Mouse (Mus musculus): ENCODE data around the gene Eml6. TPM values are rescaled to one million over a fixed set of nuclear protein-coding genes. Genes with fewer than 3 reads are reported as not detected.

The Eml6 gene
- polyA plus RNA-seq, 1 experiment, result 1.1 TPM

DNA sequence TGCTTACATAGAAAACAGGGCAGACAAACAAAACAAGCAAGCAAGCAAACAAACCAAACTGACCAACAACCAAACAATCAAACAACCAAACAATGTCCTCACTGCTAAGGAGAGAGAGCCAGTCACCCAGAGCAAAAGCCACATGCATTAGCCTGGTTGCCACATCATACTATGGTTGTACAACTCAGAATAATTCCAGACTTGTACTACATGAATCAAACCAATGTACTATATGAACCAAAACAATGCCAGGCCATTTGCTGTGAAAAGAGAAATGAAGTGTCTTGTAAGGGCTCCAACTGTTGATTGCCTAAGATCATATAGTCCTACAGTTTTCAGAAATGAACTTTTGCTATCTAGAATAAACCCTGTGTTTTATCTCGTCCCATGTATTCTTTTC, 237.3 kb downstream of the Eml6 start:
- Histone ChIP-seq H3K27me3 (ENCODE audit: control insufficient read depth, insufficient read depth, low read length) (no peaks in the 10 kb centered on the region), H3K27ac (ENCODE audit: control insufficient read depth, insufficient read depth, low read length) (no peak overlapping the region), H3K4me1 (replicated peaks; ENCODE audit: control insufficient read depth, insufficient read depth, low read length) (no peaks in the 10 kb centered on the region), H3K36me3 (ENCODE audit: control insufficient read depth, insufficient read depth, low read length) (no peaks in the 10 kb centered on the region), H3K4me3 (ENCODE audit: control insufficient read depth, insufficient read depth, low read length) (no peak overlapping the region)
- TF ChIP-seq POLR2A (IDR thresholded peaks at IDR 0.05; ENCODE audit: control insufficient read depth, extremely low read depth, insufficient read depth, low read length, poor library complexity), result no peak
- TF ChIP-seq CTCF (IDR thresholded peaks at IDR 0.05; ENCODE audit: borderline replicate concordance, control insufficient read depth, extremely low read depth, insufficient read depth, low read length, poor library complexity), result no peak
- DNase-seq, result no peak
- WGBS, result 89% methylated on average over 1 of the region's 1 CpGs

DNA sequence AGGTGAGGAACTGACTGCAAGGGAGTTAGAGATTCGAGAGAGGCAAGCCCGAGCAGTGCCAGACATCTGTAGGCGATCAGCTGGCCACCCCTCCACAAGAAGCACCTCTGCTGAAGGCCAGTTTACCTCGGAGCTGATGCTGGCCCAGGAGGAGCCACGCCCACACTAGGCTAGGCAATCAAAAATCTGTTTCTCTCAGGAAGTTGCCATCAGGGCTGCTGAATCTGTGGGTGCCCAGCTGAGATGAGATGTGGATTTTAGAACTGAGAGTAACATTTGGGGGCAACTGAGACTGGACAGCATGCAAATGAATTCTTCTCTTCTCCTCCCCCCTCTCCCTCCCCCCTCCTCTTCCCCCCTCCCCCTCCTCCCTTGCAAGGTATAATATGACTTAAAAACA, 238.4 kb downstream of the Eml6 start:
- Histone ChIP-seq H3K27ac (ENCODE audit: control insufficient read depth, insufficient read depth, low read length) (no peak overlapping the region), H3K4me1 (replicated peaks; ENCODE audit: control insufficient read depth, insufficient read depth, low read length) (no peaks in the 10 kb centered on the region), H3K27me3 (ENCODE audit: control insufficient read depth, insufficient read depth, low read length) (no peaks in the 10 kb centered on the region), H3K36me3 (ENCODE audit: control insufficient read depth, insufficient read depth, low read length) (no peaks in the 10 kb centered on the region), H3K4me3 (ENCODE audit: control insufficient read depth, insufficient read depth, low read length) (no peak overlapping the region)
- no peak for DNase-seq
- TF ChIP-seq POLR2A (IDR thresholded peaks at IDR 0.05; ENCODE audit: control insufficient read depth, extremely low read depth, insufficient read depth, low read length, poor library complexity) (no peak), CTCF (IDR thresholded peaks at IDR 0.05; ENCODE audit: borderline replicate concordance, control insufficient read depth, extremely low read depth, insufficient read depth, low read length, poor library complexity) (no peak)
- 41% methylated on average over 5 of the region's 5 CpGs for WGBS

DNA sequence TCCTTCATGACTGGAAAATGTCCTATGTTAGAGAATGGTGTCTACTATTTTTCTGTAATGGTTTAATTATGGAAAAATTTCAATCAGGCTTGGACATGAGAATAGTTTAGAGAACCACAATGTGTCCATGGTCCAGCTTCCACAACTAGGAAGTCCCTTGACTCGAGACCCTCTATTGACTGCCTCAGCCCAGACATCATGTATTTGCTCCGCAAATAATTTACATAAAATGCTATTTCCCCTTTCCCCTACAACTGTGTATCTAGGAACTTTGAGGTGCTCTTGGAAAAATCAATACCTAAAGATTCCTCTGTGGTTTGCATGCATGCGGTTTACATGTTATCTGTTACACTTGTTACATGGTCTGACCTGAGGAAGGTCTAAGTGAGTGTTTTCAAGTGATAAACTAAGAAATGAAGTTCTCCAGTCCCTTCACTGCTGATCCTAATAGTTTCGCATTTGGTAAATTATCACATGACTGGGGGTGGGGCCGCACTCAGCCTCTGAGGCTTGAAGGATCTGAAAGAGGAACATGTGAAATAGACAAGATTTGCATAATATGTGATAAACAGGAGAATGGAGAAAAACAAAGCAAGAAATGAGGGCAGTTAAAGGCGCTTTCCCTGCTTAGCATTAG, 239.1 kb downstream of the Eml6 start:
- H3K27ac ChIP-seq (ENCODE audit: control insufficient read depth, insufficient read depth, low read length), result no peak overlapping the region
- DNase-seq, result no peak
- H3K36me3 ChIP-seq (ENCODE audit: control insufficient read depth, insufficient read depth, low read length), result no peaks in the 10 kb centered on the region
- no peak overlapping the region for H3K4me3 ChIP-seq (ENCODE audit: control insufficient read depth, insufficient read depth, low read length)
- 87% methylated on average over 6 of the region's 6 CpGs for WGBS
- no peaks in the 10 kb centered on the region for H3K4me1 ChIP-seq (replicated peaks; ENCODE audit: control insufficient read depth, insufficient read depth, low read length)
- H3K27me3 ChIP-seq (ENCODE audit: control insufficient read depth, insufficient read depth, low read length), result no peaks in the 10 kb centered on the region
- TF ChIP-seq POLR2A (IDR thresholded peaks at IDR 0.05; ENCODE audit: control insufficient read depth, extremely low read depth, insufficient read depth, low read length, poor library complexity), result no peak
- no peak for TF ChIP-seq CTCF (IDR thresholded peaks at IDR 0.05; ENCODE audit: borderline replicate concordance, control insufficient read depth, extremely low read depth, insufficient read depth, low read length, poor library complexity)

DNA sequence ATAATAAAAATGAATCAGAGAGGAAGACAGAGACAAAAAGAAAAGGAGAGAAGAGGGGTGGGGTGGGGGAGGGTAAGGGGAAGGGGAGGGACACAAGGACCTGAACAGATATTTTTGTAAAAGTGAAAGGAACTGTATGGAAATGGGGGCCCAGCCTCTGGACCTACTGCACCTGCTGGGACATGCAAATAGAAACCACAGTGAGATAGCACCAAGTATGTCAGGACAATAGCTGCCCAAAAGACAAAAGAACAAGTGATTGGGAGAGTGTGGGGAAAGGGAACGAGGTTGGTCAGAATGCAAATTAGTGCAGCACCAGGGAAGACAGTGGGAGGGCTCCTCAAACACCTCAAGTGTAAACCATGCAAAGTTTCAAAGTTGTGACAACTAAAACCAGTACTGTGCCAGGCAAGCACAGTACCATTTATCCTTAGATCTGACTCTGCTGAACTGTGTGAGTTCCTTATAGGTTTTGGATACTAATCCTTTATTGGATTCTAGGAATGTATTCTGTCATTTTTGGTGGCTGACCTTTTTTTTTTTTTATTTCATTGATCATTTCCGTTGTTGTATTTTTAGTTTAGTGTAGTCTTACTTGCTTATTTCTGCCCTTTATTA, 246.3 kb downstream of the Eml6 start:
- H3K27me3 ChIP-seq (ENCODE audit: control insufficient read depth, insufficient read depth, low read length), result no peaks in the 10 kb centered on the region
- H3K27ac ChIP-seq (ENCODE audit: control insufficient read depth, insufficient read depth, low read length), result no peak overlapping the region
- H3K36me3 ChIP-seq (ENCODE audit: control insufficient read depth, insufficient read depth, low read length), result no peaks in the 10 kb centered on the region
- no peak for TF ChIP-seq CTCF (IDR thresholded peaks at IDR 0.05; ENCODE audit: borderline replicate concordance, control insufficient read depth, extremely low read depth, insufficient read depth, low read length, poor library complexity)
- no peak for TF ChIP-seq POLR2A (IDR thresholded peaks at IDR 0.05; ENCODE audit: control insufficient read depth, extremely low read depth, insufficient read depth, low read length, poor library complexity)
- H3K4me1 ChIP-seq (replicated peaks; ENCODE audit: control insufficient read depth, insufficient read depth, low read length), result no peaks in the 10 kb centered on the region
- no peak overlapping the region for H3K4me3 ChIP-seq (ENCODE audit: control insufficient read depth, insufficient read depth, low read length)
- DNase-seq, result no peak
- 75% methylated on average over 2 of the region's 2 CpGs for WGBS

DNA sequence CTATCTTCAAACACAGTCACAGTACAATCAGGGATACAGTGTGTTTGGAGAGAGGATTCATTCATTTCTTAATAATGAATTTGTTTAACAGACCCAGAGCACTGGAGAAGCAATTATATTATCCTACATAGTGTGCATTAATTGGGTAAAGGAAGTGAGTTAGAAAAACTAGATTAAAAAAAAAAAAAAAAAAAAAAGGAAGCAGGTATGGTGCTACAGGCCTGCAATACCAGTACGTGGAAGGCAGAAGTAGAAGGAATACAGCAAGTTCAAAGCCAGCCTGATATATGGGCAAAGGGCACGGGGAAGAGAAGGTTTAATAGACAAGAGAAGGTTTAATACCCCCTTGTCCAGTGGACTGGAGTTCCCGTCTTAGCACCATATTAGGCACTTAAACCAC, 246.9 kb downstream of the Eml6 start:
- Histone ChIP-seq H3K4me1 (replicated peaks; ENCODE audit: control insufficient read depth, insufficient read depth, low read length) (no peaks in the 10 kb centered on the region), H3K27me3 (ENCODE audit: control insufficient read depth, insufficient read depth, low read length) (no peaks in the 10 kb centered on the region), H3K36me3 (ENCODE audit: control insufficient read depth, insufficient read depth, low read length) (no peaks in the 10 kb centered on the region), H3K27ac (ENCODE audit: control insufficient read depth, insufficient read depth, low read length) (no peak overlapping the region), H3K4me3 (ENCODE audit: control insufficient read depth, insufficient read depth, low read length) (no peak overlapping the region)
- WGBS, result 71% methylated on average over 3 of the region's 3 CpGs
- DNase-seq, result no peak
- TF ChIP-seq POLR2A (IDR thresholded peaks at IDR 0.05; ENCODE audit: control insufficient read depth, extremely low read depth, insufficient read depth, low read length, poor library complexity), result no peak
- TF ChIP-seq CTCF (IDR thresholded peaks at IDR 0.05; ENCODE audit: borderline replicate concordance, control insufficient read depth, extremely low read depth, insufficient read depth, low read length, poor library complexity), result no peak

DNA sequence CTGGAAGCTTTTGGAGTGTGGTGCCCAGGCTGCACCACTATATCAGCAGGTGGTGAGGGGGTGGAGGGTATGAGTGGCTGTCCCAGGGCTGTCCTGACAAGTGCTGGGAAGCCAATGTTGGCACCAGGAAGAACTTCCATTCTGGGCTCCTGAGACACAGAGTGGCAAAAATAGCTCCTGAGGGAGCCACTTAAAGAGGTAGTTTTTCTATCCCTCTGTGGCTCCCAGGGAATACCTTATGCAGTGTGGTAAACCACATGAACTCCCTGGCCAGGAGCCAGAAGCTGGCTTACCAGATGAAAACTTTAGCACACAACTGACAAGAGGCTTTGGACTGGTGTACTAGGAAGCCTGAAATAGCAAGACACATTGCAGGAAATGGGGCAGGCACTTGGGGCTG, 247.9 kb downstream of the Eml6 start:
- no peak for DNase-seq
- Histone ChIP-seq H3K4me1 (replicated peaks; ENCODE audit: control insufficient read depth, insufficient read depth, low read length) (no peaks in the 10 kb centered on the region), H3K27ac (ENCODE audit: control insufficient read depth, insufficient read depth, low read length) (no peak overlapping the region)

More for the DNA sequence above, 247.9 kb downstream of the Eml6 start:
- TF ChIP-seq POLR2A (IDR thresholded peaks at IDR 0.05; ENCODE audit: control insufficient read depth, extremely low read depth, insufficient read depth, low read length, poor library complexity), result no peak
- no peak for TF ChIP-seq CTCF (IDR thresholded peaks at IDR 0.05; ENCODE audit: borderline replicate concordance, control insufficient read depth, extremely low read depth, insufficient read depth, low read length, poor library complexity)
- H3K27me3 ChIP-seq (ENCODE audit: control insufficient read depth, insufficient read depth, low read length), result no peaks in the 10 kb centered on the region
- H3K36me3 ChIP-seq (ENCODE audit: control insufficient read depth, insufficient read depth, low read length), result no peaks in the 10 kb centered on the region
- no peak overlapping the region for H3K4me3 ChIP-seq (ENCODE audit: control insufficient read depth, insufficient read depth, low read length)
